Mouse (Mus musculus): Measurements from ENCODE around the gene Gm813.

- TF ChIP-seq CTCF (IDR thresholded peaks at IDR 0.05; ENCODE audit: borderline replicate concordance, insufficient read depth, low read length) (no peak), POLR2A (IDR thresholded peaks at IDR 0.05; ENCODE audit: low read depth, low read length) (no peak)
These were observed 20.7 kb upstream of the Gm813 start for GRCm38 (mm10) chr16:58637448-58637847.
